Mouse (Mus musculus) heart, postnatal 0 days (tissue): ENCODE results near the gene Bcl2l15.

Experiments
- CTCF ChIP-seq: IDR thresholded peaks from 2 replicates; pipeline ENCODE4 v1.5.1; 2016; ENCODE audit warnings: antibody characterized with exemption, control low read depth, low read depth
- EP300 ChIP-seq: IDR thresholded peaks from 2 replicates; pipeline ENCODE4 v1.6.1; 2016; ENCODE audit warnings: antibody characterized with exemption, low read depth

DNA sequence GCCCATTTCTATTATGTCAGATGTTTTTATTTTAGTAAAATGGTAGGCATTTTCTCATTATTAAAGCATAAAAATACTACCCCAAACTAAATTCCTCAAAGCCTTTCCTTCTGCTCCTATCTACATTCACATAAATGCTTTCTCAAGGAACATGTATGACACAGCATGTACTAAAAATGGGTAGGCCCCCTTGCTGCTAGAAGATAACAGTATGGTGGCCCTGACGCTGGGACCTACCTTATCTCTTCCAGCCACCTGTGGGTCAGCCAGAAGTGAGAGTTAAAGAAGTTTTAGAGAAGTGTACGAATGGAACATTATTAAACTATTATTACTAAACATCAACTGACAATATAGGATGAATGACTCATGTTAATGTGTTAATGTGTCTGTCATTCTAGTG lies 32.9 kb upstream of the Bcl2l15 start:
- TF ChIP-seq EP300 (no peak), CTCF (no peak)
